Mouse (Mus musculus) CH12.LX (cell line): ENCODE measurements around the gene Gm5148.

Source experiments
- CHD2 ChIP-seq: IDR thresholded peaks from 2 replicates; pipeline ENCODE4 v1.6.1; 2011; ENCODE audit warnings: low read length, improper control_type of control experiment
- CTCF ChIP-seq, 2 experiments: IDR thresholded peaks in 1 of 2; conservative IDR thresholded peaks in 1 of 2; 2 replicates each; pipeline ENCODE4 v1.5.1; 2011 to 2012; ENCODE audit warnings: low read depth in 2 of 2, low read length in 2 of 2, improper control_type of control experiment in 1 of 2, inconsistent platforms in 1 of 2, mild to moderate bottlenecking in 1 of 2, moderate library complexity in 1 of 2
- EP300 ChIP-seq: IDR thresholded peaks from 2 replicates; pipeline ENCODE4 v1.6.1; 2011; ENCODE audit warnings: low read length, improper control_type of control experiment
- JUND ChIP-seq: conservative IDR thresholded peaks from 2 replicates; pipeline ENCODE4 v1.6.1; 2011; ENCODE audit warnings: low read depth, low read length, improper control_type of control experiment
- MAX ChIP-seq: IDR thresholded peaks from 2 replicates; pipeline ENCODE4 v1.6.1; 2011; ENCODE audit warnings: low read length, improper control_type of control experiment
- MEF2A ChIP-seq: IDR thresholded peaks from 2 replicates; pipeline ENCODE4 v1.6.1; 2014; ENCODE audit warnings: low read depth, mild to moderate bottlenecking, inconsistent platforms, low read length, improper control_type of control experiment, borderline replicate concordance
- MXI1 ChIP-seq: IDR thresholded peaks from 2 replicates; pipeline ENCODE4 v1.6.1; 2011; ENCODE audit warnings: mild to moderate bottlenecking, low read depth, low read length, improper control_type of control experiment
- NELFE ChIP-seq: IDR thresholded peaks from 2 replicates; pipeline ENCODE4 v1.6.1; 2011; ENCODE audit warnings: low read depth, low read length, improper control_type of control experiment
- POLR2A ChIP-seq: IDR thresholded peaks from 2 replicates; pipeline ENCODE4 v1.6.1; 2011; ENCODE audit warnings: low read depth, mild to moderate bottlenecking, improper control_type of control experiment, low read length
- RAD21 ChIP-seq: IDR thresholded peaks from 2 replicates; pipeline ENCODE4 v1.6.1; 2011; ENCODE audit warnings: low read depth, mild to moderate bottlenecking, low read length, improper control_type of control experiment, moderate library complexity
- TCF12 ChIP-seq: IDR thresholded peaks from 2 replicates; pipeline ENCODE4 v1.6.1; 2014; ENCODE audit warnings: low read depth, mild to moderate bottlenecking, inconsistent platforms, low read length, improper control_type of control experiment
- USF1 ChIP-seq: IDR thresholded peaks from 2 replicates; pipeline ENCODE4 v1.6.1; 2014; ENCODE audit warnings: low read depth, mild to moderate bottlenecking, inconsistent platforms, low read length, improper control_type of control experiment
- USF2 ChIP-seq: conservative IDR thresholded peaks from 2 replicates; pipeline ENCODE4 v1.6.1; 2011; ENCODE audit warnings: low read depth, low read length, improper control_type of control experiment
- ZC3H11A ChIP-seq: IDR thresholded peaks from 2 replicates; pipeline ENCODE4 v1.6.1; 2012; ENCODE audit warnings: low read depth, mild to moderate bottlenecking, inconsistent platforms, low read length, improper control_type of control experiment

GRCm38 (mm10) chr3:37693552-37693951 lies 30.7 kb downstream of the Gm5148 start:
- no peak for TF ChIP-seq RAD21
- TF ChIP-seq ZC3H11A = no peak
- TF ChIP-seq TCF12 = no peak
- TF ChIP-seq USF1 = no peak
- TF ChIP-seq MXI1 = no peak
- TF ChIP-seq EP300 = no peak
- TF ChIP-seq NELFE = no peak
- TF ChIP-seq POLR2A = no peak
- TF ChIP-seq CTCF (conservative IDR thresholded peaks at IDR 0.05 in 1 of 2, IDR thresholded peaks at IDR 0.05 in 1 of 2; ENCODE audit: low read depth in 2 of 2, low read length in 2 of 2) = no peak
- no peak for TF ChIP-seq MEF2A
- TF ChIP-seq USF2 = no peak
- no peak for TF ChIP-seq JUND
- TF ChIP-seq MAX = no peak
- TF ChIP-seq CHD2 = no peak
